Mouse (Mus musculus): ENCODE measurements around the gene Rcsd1.

The Rcsd1 gene

GRCm38 (mm10) chr1:165625896-165626295 lies 83.7 kb downstream of the Rcsd1 start:
- no peak for DNase-seq (ENCODE audit: low spot score)

DNA sequence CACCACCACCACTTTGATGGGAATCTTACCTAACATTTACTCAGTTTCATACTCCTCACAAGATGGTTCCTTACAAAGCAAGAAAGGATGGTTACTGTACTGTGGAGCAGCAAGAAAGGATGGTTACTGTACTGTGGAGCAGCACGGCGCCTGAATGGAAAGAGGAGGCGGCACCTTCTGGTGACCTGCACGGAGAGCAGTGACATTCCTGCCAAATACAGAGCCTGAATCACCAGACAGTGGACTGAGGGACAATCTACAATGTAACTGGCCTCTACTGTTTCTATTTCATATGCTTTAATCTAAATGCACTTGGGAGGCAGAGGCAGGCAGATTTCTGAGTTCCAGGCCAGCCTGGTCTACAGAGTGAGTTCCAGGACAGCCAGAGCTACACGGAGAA lies 84.5 kb downstream of the Rcsd1 start:
- DNase-seq (ENCODE audit: low spot score) = no peak

DNA sequence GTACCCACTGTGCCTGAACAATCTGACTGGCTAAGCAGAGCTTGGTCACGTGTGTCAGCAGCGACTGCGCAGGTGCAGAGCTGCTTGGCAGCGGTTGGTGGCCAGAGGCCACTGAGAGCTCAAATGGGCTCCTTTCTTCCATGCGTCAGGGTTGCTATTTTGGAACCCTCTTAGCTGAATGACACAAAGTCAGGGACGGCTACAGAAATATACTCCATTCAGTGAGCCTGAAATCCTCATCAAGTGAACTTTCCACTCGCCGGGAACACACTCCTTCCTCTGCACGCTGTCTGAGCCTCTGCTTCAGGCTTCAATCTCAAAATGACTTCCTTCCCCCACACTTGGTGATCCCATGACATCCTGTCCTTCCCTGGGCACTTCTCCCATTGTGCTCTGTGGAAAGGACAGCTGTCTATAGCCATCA lies 91.3 kb downstream of the Rcsd1 start:
- DNase-seq (ENCODE audit: low spot score) = no peak

DNA sequence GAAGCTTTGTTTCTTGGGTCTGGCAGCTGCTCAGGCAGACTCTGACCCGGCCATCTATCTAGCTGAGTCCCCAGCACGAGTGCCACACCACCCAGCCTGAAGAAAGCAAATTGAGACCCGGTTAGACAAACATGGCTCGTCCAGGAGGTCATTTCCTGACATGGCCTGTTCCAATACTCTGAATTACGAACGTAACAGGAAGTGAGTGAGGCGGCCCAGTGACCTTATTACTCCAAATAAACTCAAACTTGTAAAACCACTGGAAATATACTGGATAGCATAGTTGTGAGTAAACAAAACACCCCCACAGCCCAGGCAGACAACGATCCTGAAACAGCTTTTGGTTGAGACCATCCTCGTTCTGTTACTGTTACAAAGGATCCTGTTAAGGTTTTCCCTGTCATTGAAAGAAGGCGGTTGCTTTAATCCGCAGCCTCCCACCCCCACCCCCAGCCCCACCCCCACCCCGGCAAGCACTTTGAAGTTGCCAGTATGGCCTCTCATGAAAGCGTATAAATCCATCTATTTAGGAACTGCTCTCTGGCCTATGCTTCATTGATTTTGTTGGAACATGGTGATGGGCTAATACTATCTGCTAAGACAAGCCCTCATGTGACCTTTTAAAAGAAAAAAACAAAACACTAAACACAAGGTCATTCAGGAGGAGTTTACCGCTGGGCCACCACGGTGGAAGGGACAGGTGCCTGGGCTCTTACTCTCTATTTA lies 92.2 kb downstream of the Rcsd1 start:
- no peak for DNase-seq (ENCODE audit: low spot score)

- DNase-seq (ENCODE audit: low spot score) = no peak
These were observed 92.9 kb downstream of the Rcsd1 start for GRCm38 (mm10) chr1:165616652-165617051.

DNA sequence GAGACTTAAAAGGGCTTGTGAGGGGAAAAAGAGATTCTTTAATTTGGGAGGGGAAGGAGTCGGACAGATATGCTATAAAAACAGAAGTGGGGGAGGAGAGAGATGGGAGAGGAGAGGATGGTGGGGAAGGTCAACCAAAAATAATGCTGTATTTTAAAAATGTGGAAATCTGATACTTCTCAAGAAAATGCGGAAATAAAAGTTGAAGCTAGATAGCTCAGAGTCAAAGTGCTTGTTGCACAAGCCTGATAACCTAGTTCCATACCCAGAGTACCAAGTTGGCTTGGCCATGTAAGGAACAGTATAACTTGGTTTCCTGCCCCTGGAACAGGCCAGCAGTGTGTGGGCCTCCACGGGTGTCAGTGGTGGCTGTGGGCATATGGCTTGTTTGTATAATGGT lies 94.8 kb downstream of the Rcsd1 start:
- no peak for DNase-seq (ENCODE audit: low spot score)

DNA sequence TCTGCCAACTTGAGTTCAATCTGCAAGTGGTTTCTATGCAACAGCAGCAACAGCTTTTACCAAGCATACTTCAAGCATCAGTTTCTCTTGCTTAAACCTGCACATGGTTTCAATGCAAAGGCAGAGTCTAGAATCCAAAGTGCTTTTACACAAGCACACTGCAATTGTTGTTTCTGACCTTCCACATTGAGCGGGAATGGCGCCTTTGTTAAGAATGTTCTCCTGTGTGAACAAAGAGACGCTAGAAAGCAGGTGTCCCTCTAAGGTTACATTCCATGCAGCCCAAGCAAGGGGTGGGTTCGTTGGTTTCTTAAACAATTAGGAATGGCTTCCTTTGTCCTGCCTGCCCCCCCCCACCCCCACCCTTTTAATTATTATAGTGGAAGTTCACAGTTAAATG lies 95.6 kb downstream of the Rcsd1 start:
- DNase-seq (ENCODE audit: low spot score) = no peak

DNA sequence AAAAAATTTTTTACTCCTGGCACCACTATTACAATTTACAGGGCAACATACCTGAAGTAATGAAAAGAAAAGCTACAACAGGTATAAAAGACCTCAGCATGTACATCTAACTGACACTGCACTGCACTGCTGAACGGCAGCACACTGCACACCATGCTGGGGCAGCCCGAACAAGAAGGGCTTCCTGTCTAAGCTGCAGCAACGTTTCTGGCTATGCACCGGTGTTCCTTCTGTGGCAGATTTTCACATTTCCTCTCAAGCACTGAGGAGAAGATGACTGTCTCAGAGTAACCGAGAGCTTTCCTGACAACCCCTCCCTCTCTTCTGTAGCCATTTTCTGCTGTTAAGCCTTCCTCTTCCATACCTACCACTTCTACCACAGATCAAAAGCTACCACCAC lies 96.8 kb downstream of the Rcsd1 start:
- no peak for DNase-seq (ENCODE audit: low spot score)

- no peak for DNase-seq (ENCODE audit: low spot score)
These were observed 99.1 kb downstream of the Rcsd1 start for GRCm38 (mm10) chr1:165610321-165610999.

DNA sequence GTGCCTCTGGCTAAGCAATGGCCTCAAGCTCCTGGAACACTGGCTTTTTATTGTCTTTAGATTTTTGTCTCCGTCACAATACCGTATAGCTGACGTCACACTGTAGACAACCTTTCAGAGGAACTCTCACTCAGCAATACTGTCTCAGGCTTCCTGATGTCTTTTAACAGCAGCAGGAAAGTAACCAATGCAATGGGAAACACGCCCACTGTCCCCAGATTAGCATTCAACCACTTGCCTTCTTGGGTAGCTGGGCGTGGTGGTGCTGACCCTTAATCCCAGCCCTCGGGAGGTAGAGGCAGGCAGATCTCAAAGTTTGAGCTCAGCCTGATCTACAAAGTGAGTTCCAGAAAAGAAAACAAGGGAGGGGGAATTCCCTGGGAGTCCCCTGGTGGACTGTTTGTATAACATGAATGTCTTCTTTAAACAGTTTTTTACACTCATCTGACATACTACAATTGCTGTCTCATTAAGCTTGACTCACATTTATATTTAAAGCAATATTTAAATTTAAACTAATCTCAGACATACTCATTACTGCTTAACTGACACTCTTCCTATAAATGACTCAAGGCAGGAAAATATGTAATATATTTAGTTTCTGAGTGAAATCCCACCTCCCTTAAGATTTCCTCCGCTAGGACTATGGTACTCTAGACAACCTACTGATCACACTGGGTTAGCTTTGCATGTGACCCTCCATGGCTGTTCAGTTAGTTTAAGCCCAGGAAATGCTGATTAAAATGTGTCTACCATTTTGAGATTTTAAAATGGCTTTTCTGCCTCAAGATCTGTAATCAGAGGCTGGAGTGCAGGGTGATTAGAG lies 99.8 kb downstream of the Rcsd1 start:
- DNase-seq (ENCODE audit: low spot score) = no peak

DNA sequence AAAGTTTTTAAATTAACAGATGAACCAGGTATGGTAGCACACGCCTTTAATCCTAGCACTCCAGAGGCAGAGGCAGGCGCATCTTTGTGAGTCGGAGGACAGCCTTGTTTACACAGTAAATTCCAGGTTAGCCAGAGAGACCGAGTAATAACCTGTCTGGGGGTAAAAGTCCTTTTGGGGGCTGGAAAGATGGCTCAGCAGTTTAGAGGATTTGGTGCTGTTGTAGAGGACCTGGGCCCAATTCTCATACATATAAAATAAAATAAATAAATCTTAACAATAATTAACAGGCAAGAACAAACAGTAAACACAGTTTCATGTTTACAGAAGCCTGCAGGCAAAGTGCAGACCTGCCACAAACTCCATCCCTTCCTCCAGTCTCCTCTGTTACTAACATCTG lies 100.7 kb downstream of the Rcsd1 start:
- DNase-seq (ENCODE audit: low spot score) = no peak

- no peak for DNase-seq (ENCODE audit: low spot score)
These were observed 103.8 kb downstream of the Rcsd1 start for GRCm38 (mm10) chr1:165605774-165606173.

GRCm38 (mm10) chr1:165605108-165605507 lies 104.4 kb downstream of the Rcsd1 start:
- no peak for DNase-seq (ENCODE audit: low spot score)

DNA sequence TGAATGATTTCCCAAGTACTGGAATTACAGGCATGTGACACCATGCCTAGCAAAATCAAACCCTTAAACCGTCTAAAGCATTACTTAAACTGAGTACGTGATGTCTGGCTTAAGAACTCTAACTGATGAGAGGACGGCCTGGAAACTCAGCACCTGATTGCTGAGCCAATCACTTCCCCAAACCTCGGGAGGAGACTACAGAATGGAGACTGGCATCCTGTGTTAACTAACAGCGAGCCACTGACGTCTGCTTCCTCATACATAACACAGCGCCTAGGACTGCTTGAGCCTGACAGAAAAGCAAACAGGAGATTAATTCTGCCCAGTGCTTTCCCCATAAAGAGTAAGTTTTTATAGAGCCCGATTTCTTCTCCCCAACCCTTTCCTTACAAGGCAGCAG lies 105.4 kb downstream of the Rcsd1 start:
- no peak for DNase-seq (ENCODE audit: low spot score)

GRCm38 (mm10) chr1:165603218-165603617 lies 106.3 kb downstream of the Rcsd1 start:
- DNase-seq (ENCODE audit: low spot score) = no peak

DNA sequence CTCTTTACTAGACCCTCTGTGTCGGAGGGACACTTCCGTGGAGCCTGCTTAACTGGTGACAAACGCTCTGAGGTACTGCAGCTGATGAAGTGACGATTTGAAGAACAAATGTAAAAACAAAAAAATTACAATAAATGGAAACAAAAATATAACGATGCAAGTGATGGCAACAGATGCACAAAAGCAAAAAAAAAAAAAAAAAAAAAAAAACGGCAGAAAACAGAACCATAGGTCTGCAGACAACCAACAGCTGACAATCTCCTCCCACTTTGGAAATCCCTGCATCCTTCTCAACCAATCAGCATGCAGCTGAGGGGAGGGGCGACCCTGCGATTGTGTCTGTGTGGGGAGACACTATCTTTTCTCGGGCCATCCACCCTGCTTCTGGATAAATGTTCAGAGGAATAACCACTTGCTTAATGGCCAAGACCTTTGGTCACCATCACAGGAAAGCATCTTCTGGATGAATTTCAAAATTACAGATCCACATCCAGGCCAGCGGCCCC lies 107.7 kb downstream of the Rcsd1 start:
- DNase-seq (ENCODE audit: low spot score) = no peak

Data from c-Kit-positive CD71-positive TER-119-positive erythroid progenitor cells, embryonic 14.5 days (primary cell).